Mouse (Mus musculus): ENCODE measurements around the gene Gm20388.

DNA sequence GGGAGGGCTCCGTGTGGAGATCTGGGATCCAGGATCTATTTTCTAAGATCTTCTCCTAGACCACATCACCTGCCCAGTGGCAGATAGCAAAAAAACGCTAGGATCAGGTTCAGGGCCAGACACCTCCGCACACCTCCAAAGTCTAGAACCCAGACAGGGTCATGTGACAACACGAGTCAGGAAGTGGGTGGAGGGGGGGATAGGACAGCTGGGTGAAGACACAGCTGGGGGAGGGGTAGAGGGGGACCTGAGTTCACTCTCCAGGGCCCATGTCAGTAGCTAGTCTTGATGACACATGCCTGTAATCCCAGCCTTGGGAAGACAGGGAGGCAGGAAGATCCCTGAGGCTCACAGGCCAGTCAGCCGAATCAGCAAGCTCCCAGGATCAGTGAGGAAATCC, 1114.8 kb downstream of the Gm20388 start:
- TF ChIP-seq CTCF (IDR thresholded peaks at IDR 0.05; ENCODE audit: insufficient read depth, low read depth, low read length) (no peak), POLR2A (IDR thresholded peaks at IDR 0.05; ENCODE audit: insufficient read depth, low read depth, low read length) (no peak)

Measured in olfactory bulb, adult 2 months (tissue).